Mouse (Mus musculus) urinary bladder, adult 18-20 months (tissue): ENCODE data around the gene Eno3.

Experiments used
- DNase-seq, 2 experiments: peaks; one replicate each; pipeline ENCODE4 v3.0.0; 2022; ENCODE audit warnings: low spot score in 2 of 2, mixed read lengths in 2 of 2

The Eno3 gene

DNA sequence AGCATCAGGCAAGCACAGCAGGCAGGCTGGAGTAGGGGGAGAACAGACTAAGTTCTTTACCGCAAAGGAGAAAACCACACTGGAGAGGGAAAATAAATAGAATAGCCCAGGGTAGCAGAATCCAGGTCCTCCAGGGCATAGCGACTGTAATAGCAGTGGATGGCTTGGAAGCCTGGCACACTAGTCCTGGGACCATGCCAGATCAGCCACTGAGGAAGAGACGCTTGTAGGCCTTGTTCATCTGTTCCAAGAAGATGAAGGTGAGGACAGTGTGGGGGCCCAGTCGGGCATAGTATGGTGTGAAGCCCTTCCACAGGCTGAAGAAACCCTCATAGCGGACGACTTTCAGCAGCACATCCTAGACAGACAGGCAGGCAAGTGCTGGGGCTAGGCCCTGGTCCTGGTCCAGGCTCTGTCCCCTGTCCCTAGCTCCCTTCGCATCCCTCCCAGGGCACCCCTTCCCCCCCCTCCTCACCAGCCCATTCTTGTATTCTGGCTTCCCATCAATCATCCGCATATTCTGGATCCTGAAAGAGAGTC is 12.4 kb upstream of the Eno3 start:
- DNase-seq: no peak

DNA sequence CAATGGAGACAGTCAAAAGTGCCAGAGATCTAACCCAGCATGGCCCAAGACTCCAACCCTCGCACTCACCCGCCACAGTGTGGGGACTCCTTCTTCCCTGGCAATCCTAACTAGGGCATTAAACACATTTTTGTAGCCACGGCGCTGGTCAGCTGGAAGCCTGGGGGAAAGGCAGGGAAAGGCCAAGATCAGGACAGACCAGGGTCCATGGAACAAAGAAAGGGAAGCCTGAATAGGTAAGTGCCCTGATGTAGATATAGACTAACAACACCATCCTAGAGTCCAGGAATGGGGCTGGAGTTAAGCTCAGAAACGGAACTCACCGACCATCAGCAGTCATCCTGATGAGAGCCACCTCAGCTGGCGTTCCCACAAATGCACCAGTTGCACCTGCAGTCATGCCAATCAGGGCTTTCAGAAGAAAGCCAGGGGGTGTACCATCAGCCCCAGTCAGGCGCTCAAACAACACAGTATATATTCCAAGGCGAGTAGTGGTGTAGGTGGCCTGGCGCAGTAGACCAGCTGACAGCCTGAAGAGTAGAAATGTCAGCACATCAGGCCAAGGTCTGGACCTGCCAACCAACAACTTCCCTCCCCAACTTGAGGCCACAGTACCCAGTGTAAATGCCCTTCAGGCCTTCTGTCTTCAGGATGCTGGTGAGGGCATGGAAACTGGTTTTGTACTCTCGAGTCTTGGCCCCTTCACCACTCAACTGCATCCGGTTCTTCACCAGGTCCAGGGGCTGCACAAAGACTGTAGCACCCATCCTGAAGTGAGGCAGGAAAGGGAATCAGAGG is 11.3 kb upstream of the Eno3 start:
- DNase-seq: no peak

DNA sequence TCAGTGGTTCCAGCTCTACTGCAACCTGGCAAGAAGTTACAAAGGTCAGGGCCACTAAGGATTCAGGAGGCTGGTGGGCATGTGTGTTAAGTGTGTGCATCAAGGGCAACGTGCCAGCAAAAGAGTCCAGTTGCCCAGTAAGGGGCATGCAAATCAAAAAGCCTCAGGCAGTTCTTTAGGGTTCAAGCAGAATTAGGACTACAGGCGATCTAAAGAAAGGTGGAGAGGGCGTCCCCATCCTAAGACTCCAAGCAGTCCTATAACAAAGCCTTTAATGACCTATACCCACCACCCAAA is 10.8 kb upstream of the Eno3 start:
- DNase-seq: no peak

DNA sequence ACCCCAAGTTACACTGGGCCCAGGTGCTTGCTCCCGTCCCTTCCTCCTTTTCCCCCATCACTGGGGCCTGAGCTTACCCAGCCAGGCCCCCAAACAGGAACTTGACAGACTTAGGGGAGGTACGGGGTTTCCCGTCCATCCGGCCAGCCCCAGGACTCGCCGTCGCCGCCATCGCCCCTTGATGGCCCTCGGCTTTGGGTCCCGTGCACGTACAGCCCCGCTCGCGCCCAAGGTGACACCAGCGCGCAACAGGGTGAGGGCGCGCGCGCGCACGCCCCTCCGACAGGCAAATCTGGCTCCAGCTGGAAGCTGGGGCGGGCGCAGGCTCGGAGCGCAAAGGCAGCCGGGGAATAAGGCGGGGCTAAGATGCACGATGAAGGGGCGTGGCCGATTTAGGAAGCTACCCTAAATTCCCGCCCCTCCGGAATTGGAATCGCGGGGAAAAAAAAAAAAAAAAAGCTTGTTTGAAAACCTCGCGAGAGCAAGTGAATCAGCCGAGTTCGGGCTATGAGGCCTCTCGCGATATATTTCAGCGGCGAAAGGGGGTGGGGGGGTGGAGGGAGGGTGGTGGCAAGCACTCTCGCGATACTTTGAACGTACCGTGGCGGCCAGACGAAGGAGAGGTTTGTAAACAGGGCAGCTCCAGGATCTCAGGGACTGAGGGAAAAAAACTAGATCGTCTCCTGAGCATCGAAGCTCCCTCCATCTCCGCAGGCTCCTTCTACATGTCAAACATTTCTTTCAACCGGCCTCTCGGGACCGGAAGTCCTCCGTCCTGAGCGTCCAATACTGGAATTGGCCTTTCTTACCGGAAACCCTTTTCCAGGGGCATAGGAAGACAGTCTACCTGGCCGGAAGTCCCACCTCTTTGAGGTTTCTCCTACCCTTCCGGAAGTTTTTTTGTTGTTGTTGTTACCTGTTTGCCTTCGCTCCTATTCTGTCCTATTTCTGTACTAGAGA is 10.0 kb upstream of the Eno3 start, which contains the start of the genes Rnf167 and Slc25a11:
Rnf167 (plus strand) TSS at position 545 of the 960 bp plus-strand sequence.
Slc25a11 (minus strand) TSS at position 789 of the 960 bp plus-strand sequence.
- DNase-seq: peak; percentile 85 to 94

DNA sequence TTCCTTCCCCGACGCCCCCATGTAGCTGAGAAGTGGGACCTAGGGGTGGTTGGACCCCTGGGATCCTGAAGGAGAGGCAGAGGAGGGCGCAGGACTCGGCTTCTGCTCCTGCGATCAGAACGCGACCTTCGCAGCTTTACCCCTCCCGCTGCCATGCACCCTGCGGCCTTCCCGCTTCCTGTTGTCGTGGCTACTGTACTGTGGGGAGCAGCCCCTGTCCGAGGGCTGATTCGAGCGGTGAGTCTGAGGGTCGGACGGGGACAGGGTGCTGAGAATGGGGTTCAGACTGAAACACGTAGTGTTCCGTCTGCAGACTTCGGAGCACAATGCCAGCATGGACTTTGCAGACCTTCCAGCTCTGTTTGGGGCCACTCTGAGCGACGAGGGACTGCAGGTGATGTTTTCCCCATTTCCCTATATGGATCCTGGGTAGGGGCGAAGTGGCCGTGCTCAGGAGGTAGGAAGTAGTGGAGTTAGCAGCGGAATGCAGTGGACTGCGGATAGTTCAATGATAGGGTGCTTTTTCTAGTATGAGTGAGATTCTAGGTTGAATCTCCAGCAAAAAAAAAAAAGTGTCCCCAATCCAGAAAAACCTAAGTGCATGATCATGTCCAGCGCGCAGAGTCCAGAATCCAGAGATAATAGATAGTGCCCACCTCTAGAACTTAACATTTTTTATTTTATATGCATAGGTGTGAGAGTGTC is 9.1 kb upstream of the Eno3 start:
- DNase-seq: no peak

DNA sequence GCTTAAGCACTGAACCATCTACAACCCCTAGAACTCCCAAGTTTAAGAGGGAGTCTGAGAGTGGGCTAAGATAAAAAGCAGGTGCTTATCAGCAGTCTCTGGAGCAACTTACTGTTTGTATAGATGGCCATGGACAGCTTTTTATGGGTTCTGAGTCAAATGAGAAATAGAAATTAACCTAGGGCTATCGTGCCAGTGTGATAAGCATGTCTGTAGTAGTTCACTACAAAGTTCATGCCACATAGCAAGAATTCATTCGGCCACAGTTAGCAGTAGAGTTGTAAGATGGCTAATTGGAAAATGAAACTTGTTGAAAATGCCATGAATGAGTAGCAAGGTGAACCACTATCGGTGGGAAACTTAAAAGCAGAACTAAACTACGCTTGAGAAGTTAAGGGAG is 8.5 kb upstream of the Eno3 start:
- no peak for DNase-seq

DNA sequence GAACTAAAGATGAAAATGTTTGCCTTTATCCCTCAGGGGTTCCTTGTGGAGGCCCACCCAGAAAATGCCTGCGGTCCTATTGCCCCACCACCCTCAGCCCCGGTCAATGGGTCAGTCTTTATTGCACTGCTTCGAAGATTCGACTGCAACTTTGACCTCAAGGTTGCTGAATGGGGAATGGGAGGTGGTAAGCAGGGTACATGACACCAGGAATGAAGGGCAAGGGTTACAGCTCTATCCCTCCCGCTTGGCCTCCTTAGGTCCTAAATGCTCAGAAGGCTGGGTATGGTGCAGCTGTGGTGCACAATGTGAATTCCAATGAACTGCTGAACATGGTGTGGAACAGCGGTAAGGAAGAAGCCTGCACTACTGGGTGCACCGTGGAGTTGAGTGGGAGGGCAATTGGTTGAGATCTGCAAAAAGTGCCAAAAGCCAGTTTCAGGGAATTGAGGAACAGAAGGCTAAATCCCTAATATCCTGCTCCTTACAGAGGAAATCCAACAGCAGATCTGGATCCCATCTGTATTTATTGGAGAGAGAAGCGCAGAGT is 7.7 kb upstream of the Eno3 start:
- DNase-seq: no peak

DNA sequence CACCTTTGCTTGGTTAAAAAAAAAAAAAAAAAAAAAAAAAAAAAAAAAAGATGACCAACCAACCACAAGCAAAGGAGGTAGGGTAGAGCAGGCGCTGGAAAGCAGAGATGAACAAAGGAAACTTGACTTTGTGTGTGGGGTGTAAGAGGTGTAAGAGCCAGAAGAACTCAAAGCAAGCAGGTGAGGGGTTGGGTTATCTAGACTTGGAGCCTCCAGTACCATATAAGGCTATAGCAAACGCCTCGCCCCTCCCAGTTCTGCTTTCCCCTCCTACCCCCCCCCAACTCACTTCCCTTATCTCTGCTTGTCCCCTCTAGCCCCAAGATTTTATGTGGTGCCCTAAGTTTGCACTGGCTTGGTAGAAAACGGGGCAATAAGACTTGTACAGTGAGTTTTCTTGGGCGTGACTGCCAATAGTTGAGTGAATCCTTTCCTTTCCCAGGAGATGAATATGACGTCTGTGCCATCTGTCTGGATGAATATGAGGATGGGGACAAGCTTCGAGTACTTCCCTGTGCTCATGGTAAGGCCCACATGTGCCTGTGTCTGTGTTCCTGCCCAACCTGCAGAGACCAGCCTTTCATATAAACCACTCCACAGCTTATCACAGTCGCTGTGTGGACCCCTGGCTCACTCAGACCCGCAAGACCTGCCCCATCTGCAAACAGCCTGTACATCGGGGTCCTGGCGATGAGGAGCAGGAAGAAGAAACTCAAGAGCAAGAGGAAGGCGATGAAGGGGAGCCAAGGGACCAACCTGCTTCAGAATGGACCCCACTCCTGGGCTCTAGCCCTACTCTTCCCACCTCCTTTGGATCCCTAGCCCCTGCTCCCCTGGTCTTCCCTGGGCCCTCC is 6.5 kb upstream of the Eno3 start:
- DNase-seq: no peak

DNA sequence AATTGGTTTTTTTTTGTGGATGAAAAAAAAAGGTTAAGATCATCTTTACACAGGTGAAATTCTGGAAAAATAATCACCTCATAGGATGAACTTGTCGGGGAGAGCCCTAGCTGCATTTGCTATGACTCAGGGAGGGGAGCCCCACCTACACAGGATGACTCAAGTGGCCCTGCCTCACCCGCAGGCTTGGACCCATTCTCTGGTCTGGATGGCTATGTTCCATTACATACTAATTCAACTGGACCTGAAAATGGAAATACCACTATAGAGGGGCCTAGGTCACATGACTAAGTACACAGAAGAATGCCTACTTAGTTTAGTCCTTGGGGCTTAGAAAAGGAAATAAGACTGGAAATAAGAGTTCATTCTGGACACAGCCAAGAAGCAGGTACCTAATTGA is 5.6 kb upstream of the Eno3 start:
- no peak for DNase-seq

DNA sequence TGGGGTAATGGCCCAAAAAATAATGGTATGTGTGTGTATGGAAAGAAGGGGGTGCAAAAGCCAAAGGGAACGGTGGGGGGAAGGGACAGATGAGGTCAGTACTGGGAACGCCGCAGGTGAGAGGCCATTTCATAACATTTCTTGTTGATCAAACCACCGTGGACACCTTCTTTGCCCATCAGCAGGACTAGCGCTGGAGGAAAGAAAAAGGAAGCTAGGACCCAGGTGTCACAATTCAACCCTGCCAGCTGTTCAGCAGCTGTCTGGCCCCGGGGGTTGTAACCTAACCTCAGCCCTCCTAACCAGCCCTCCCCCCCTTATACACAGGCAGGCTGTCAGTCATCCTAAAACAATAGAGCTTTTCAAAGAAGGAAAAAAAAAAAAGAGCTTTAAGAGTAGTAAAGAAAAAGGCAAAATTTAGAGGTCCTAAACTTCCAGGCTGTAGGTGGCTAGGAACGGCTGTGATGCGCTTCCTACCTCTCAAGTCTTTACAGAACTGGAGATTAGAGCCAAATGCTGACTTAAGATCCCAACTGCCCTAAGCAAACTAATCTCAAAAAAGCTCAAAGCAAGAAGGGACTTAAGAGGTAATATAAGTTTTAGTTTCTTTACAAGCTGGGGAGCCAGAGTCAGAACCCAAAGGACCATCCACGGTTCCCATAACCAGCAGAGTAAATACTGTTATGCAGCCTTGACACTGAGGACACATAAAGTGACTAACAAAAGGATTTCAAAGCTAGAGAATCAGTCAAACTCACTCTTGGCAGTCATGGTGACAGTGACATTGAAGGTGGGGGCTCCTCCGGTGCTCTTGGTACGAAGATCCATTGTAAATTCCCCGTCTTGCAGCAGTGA is 4.7 kb upstream of the Eno3 start:
- no peak for DNase-seq

DNA sequence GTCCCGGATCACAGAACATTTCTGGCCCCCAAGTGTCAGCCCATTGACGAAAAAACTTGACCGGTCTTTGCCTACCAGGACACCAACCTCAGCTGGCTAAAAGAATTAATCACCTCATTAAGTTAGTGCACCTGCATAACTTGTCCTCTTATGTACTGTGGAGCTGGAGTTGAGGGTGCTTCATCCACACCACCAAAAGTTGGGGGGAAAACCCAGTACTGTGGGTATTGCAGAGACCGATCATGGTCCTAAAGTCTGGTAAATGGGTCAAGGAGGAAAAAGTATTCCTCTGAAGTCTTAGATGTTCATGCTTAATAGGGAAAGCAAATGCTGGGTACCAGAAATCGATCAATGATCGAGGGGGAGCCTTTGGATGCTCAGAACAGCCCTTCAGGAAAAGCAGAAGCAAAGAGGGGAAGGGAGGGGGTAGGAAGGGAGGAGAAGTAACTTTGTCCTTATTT is 4.1 kb upstream of the Eno3 start:
- no peak for DNase-seq

DNA sequence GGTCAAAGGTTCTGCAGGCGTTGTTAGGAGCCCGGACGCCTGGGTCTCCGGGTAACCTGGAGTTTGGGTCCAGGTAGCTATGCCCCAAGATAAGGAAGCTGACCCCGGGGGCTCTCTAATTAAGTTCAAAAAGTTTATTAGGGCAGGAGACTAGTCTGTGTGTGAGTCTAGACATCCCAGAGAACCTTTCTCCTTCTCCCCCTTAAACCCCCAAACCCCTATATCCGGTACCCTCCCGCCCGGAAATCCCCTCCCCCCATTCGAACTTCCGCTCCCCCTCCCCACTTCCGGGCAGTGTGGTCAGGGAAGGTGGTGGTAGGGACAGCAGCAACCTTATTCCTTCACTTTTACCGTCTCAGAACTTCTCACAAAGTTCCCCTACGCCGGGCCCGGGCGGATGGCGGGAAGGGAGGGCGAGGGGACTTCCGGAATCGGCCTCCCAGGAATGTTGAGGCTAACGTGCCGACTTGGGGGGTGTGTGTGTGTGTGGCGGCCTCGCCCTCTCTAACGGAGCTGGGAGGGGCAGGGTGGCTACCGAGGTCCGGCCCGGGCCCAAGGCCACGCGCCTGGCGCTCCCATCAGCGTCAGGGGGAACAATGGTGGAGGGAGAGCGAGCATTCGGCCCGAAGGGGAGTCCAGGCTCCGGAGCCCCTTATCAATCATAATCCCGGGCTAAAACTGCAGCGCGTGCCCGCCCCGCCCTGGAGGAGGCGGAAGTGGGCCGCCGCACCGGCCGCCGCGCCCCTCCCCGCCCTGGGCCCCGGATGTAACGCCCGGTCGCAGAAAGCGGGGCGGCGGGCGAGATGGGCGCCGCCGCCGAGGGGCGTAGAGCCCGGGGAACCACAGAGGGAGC is 3.4 kb upstream of the Eno3 start:
- peak; percentile 57 to 60 for DNase-seq

DNA sequence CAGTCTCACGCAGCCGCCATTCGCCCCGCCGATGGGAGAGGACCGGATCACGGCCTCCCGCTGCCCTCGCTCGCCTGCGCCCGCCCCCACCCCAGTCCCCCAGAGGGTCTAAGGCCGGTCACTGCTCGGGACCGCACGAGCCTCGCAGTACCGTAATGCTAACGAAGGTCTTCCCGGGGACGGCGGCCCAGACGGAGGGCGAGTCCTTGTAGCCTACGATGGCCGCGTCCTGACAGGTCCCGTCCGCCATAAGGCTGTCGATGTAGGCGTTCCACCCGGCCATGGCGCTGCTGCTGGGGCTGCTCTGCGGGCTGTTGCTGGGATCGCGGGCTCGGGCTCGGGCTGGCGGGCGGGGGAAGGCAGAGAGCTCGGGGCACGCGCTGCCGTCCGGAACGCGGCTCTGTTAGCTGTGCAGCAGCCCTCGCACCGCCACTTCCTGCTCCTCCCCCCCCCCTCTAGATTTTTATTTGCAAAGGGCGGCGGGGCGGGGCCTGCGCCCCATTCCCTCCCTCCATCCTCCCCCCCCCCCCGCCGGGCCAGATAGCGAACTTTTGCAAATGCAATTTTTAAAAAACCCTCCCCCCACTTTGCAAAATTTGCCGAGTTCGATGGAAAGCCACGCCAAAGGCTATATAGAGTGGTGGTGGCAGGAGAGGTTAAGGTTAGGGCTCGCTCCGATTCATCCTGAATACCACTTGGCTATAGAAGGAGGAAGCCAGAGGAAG is 2.6 kb upstream of the Eno3 start, which contains the start of gene Pfn1:
Pfn1 (minus strand) TSS at position 447 of the 725 bp plus-strand sequence.
- peak in 1 of 2 experiments; percentile 59 for DNase-seq

DNA sequence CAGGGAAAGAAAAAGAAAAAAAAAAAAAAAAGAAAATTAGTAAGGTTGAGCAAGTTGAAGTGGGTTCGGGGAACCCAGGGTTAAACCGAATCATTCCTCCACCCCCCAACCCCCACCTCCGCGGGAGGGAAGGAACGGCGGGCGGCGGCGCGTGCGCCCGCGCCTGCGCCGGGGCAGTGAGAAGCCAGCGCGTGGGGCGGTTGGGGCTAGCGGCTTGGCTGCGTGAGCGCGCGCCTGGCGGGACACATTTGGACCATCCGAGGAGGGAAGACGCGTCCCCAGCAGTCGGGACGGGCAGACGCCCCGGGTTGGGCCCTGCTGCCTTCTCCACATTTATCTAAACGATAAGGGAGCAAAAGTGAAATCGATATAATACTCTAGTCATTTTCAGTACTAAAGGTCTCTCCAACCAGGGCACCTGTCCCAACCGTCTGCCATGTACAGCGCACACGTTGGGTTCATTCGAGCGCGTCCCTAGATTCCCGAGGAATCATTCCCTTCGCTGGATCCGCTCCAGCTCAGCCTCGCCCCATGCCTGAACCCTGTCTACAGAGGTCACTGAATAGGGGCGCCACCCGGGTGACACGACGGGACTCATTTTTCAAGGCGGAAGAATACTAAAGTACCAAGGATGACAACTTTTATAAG is 2.0 kb upstream of the Eno3 start:
- DNase-seq: peak; percentile 77 to 87

DNA sequence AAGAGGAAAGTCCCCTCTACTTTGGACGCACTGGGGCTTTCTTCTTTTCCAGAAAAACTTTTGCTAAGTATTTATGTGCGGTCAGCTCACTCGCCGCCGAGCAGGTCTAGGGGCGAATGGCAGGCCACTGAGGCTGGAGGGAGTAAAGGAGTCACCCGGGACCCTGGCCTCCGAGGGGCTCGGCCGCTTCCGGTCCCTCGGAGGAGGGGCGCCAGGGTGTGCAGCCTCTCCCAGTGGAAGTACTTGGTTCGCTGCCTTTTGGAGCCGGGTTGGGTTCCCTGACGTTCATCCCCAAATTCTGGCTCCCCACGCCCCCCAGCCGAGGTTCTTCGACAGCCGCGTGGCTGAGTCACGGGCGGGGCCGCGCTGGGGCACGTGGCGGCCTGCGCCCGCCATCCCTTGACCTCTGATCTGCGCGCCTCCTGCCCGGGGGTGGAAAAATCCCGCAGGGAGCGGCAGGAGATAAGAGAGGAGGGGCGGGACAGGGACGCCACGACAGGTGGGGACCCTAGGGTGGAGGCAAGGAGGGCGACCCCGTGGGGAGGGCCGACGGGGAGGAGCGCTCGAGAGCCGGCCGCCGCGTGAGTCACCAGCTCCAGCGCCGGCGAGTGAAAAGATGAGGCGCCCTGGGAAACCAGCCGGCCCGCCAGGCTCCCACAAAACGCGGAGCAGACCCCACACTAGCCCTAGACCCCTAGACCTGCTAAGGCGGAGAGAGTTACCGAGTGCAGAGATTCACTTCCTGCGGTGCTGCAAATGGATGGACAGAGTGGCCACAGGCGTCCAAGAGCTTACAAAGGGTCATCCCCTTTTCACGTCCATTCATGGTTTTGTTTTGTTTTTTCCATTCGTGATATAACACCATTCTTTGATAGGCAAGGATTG is 1.2 kb upstream of the Eno3 start:
- DNase-seq: peak; percentile 70 to 78

DNA sequence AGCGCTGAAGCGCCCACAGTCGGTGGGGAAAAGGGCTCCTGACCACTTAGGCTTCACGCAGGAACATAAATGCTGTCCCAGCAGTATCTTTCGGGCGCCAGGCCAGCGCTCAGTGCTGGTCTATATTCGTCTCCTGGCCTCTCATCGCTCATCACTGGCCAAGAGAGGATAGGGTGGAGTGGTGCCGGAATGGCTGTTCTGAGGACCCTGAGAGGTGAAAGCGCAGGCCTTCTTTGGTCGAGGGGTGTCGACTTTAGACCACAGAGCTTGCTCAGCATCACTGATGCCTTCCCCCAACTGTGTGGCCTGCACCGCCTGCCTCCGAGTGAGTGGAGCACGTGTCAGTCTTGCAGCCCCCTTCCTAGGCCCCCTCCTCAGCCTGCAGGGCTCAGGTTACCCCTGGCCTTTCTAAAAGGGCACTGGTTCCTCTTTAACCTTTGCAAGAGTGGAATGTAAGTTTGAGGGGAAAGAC is 510 bp upstream of the Eno3 start:
- DNase-seq: no peak
